ENCODE assay signal across 13 mouse cellular contexts in the genomic region with DNA sequence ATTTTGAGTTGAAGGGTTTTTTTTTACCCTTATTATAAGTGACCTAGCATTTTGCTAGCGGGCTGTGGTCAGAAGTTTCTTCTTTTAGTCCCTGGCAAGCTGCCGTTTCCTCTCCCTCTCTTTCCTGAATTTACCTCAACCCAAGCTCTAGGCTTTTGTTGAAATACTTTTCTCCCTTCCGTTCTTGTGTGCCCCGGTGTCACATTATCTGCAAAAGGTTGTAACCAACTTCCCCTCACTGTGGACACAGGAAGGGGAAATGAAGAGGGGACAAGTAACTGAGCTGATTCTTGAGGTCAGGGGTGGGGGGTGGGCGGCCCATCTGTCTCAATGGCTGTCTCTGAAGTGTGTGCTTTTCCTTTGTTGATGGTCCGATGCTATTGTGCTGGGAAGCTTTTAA.
DNase-seq lines count a peak whose midpoint lies in the region; ATAC-seq and TF ChIP-seq lines count a peak whose summit lies in the region.
"Had no signal": no experiment of that assay in that cellular context is flagged by ENCODE, and none has a peak within 500 bp of the region (broad histone marks: within the 10 kb centered on the region; RNA-seq: fewer than 3 reads in every experiment).

No protein-coding gene starts in this region.

- ATAC-seq in liver, embryonic 11.5 days (replicated peaks; ENCODE audit: low FRiP score), result no peak
- no peak for ATAC-seq in embryonic facial prominence, embryonic 14.5 days (ENCODE audit: low read depth)
- ATAC-seq: inflammation-experienced regulatory T-cells, adult 6 months had no signal

- no peak overlapping the region for H3K4me2 ChIP-seq in liver, embryonic 11.5 days
- H3K4me2 ChIP-seq in embryonic facial prominence, embryonic 14.5 days (ENCODE audit: low read depth, low read length), result no peak overlapping the region
- H3K4me2 ChIP-seq: limb, embryonic 13.5 days had no signal

- H3K27me3 ChIP-seq in liver, embryonic 11.5 days (replicated peaks; ENCODE audit: control insufficient read depth, insufficient read depth, low read length), result no peaks in the 10 kb centered on the region
- H3K27me3 ChIP-seq in embryonic facial prominence, embryonic 14.5 days (replicated peaks; ENCODE audit: control insufficient read depth, insufficient read depth, low read length), result no peaks in the 10 kb centered on the region
- no peaks in the 10 kb centered on the region for H3K27me3 ChIP-seq in kidney, adult 2 months (replicated peaks; ENCODE audit: control insufficient read depth, insufficient read depth, low read length)
- H3K27me3 ChIP-seq: limb, embryonic 13.5 days had no signal

- peak; percentile 5 for DNase-seq in liver
- DNase-seq in liver, embryonic 11.5 days (ENCODE audit: low spot score), result no peak
- DNase-seq in embryonic facial prominence, embryonic 14.5 days (ENCODE audit: low spot score), result peak; percentile 13
- peak; percentile 70 for DNase-seq in kidney, adult 2 months
- DNase-seq in lung, postnatal 14 days, result peak; percentile 12
- DNase-seq in cerebellum, postnatal 36 days, result no peak
- DNase-seq in cerebellum, adult 11 months, result no peak
- DNase-seq in left cerebral cortex, postnatal 10 days (ENCODE audit: extremely low spot score in 1 of 2, low spot score in 2 of 2), result no peak
- DNase-seq: cerebellum, adult 11-12 months; thymus, postnatal 14 days had no signal

- H3K9ac ChIP-seq in liver, embryonic 11.5 days (ENCODE audit: low read depth, low read length), result no peak overlapping the region
- no peak overlapping the region for H3K9ac ChIP-seq in embryonic facial prominence, embryonic 14.5 days (ENCODE audit: low read depth, low read length)
- H3K9ac ChIP-seq: limb, embryonic 13.5 days had no signal

- no peaks in the 10 kb centered on the region for H3K36me3 ChIP-seq in liver, embryonic 11.5 days (ENCODE audit: control insufficient read depth, insufficient read depth, low read length)
- no peaks in the 10 kb centered on the region for H3K36me3 ChIP-seq in embryonic facial prominence, embryonic 14.5 days (ENCODE audit: control insufficient read depth, insufficient read depth, low read length)
- no peaks in the 10 kb centered on the region for H3K36me3 ChIP-seq in kidney, adult 2 months (ENCODE audit: control insufficient read depth, insufficient read depth, low read length)
- H3K36me3 ChIP-seq: limb, embryonic 13.5 days had no signal

- no peak overlapping the region for H3K4me3 ChIP-seq in liver, embryonic 11.5 days (ENCODE audit: low read depth, low read length)
- H3K4me3 ChIP-seq in embryonic facial prominence, embryonic 14.5 days (ENCODE audit: low read depth, low read length), result no peak overlapping the region
- H3K4me3 ChIP-seq in kidney, adult 2 months (ENCODE audit: insufficient read depth, low read depth, low read length), result no peak overlapping the region
- H3K4me3 ChIP-seq: erythroblast, embryonic 14.5 days; limb, embryonic 13.5 days had no signal

- H3K9me3 ChIP-seq in liver, embryonic 11.5 days (ENCODE audit: control insufficient read depth, low read length), result no peaks in the 10 kb centered on the region
- no peaks in the 10 kb centered on the region for H3K9me3 ChIP-seq in embryonic facial prominence, embryonic 14.5 days (ENCODE audit: control insufficient read depth, low read length)
- H3K9me3 ChIP-seq: limb, embryonic 13.5 days had no signal

- no peaks in the 10 kb centered on the region for H3K4me1 ChIP-seq in liver, embryonic 11.5 days (replicated peaks; ENCODE audit: control insufficient read depth, insufficient read depth, low read length)
- H3K4me1 ChIP-seq in embryonic facial prominence, embryonic 14.5 days (ENCODE audit: control insufficient read depth, insufficient read depth, low read length), result no peaks in the 10 kb centered on the region
- H3K4me1 ChIP-seq in kidney, adult 2 months (ENCODE audit: control insufficient read depth, insufficient read depth, low read length), result no peaks in the 10 kb centered on the region
- H3K4me1 ChIP-seq: limb, embryonic 13.5 days had no signal

- 25% methylated on average over 6 of the region's 6 CpGs for WGBS in liver, embryonic 11.5 days
- WGBS in embryonic facial prominence, embryonic 14.5 days, result 54% methylated on average over 6 of the region's 6 CpGs
- 27% methylated on average over 6 of the region's 6 CpGs for WGBS in kidney, adult 2 months

- H3K27ac ChIP-seq in liver, embryonic 11.5 days (ENCODE audit: low read depth, low read length), result no peak overlapping the region
- no peak overlapping the region for H3K27ac ChIP-seq in embryonic facial prominence, embryonic 14.5 days (replicated peaks; ENCODE audit: low read depth, low read length)
- H3K27ac ChIP-seq in kidney, adult 2 months (ENCODE audit: insufficient read depth, low read depth, low read length), result no peak overlapping the region
- H3K27ac ChIP-seq: limb, embryonic 13.5 days had no signal

- intact Hi-C loops in left cerebral cortex, postnatal 10 days (cut with DNase I), result no loop called here

- TF ChIP-seq CTCF in kidney, adult 2 months (conservative IDR thresholded peaks at IDR 0.05; ENCODE audit: insufficient read depth, insufficient read length, low read depth, low read length), result no peak

- no peak for TF ChIP-seq POLR2A in kidney, adult 2 months (IDR thresholded peaks at IDR 0.05; ENCODE audit: low read depth, low read length)

Comparison
In these comparisons a context has a peak if more than half of its experiments do, and no peak if none do; other contexts are left out.
1. DNase-seq: peak in liver (single experiment), embryonic facial prominence, embryonic 14.5 days (single experiment), kidney, adult 2 months (single experiment) and lung, postnatal 14 days (single experiment); none in liver, embryonic 11.5 days (single experiment), cerebellum, postnatal 36 days (0 of 2), cerebellum, adult 11 months (single experiment) and left cerebral cortex, postnatal 10 days (0 of 2).